Mouse (Mus musculus): Measurements from ENCODE around the gene Gm10644. TPM values are rescaled to one million over a fixed set of nuclear protein-coding genes. Genes with fewer than 3 reads are reported as not detected.

The Gm10644 gene
- polyA plus RNA-seq, 1 experiment from 2014 or later = 0.71 TPM

DNA sequence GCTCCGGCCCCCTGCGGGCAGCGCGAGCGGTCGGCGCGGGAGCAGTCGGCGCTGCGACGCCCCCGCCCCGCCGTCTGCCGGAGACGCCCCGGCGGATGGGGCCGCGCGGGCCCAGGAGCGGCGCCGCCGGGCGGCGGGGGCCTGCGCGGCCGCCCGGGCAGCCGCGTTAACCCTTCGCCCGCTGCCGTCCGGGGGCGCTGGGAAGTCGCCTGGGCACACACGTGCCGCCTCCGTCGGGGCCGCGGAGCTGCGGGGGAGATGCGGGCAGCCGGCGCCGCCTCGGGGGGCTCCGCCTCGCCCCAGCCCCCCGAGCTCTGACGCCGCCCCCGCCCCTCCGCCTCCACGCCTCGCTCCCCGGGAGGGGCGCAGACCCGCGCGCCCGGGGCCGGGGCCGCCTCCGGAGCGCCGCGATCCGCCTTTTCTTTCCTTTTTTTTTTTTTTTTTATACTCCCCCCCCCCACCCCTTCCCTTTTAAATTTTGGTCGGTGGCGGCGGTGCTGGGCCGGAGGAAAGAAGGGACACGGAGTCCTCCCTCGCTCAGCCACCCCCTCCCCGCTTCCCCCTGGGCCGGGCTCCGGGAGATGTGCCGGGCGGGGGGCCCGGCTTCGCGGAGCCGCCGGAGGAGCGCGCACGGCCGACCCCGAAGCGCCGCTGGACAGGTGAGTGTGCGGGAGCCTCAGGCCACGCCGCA is 54.6 kb downstream of the Gm10644 start:
- Histone ChIP-seq H3K27me3 (peaks cover 12% of the 10 kb centered on the region), H3K4me2 (peak overlapping the region; percentile 92), H3K27ac (peak overlapping the region; percentile 98), H3K9ac (peak overlapping the region; percentile 84), H3K4me1 (peaks cover 69% of the 10 kb centered on the region), H3K4me3 (replicated peaks) (peak overlapping the region; percentile 97), H3K9me3 (replicated peaks) (no peaks in the 10 kb centered on the region), H3K36me3 (0 out of 2 replicates have a peak, but pooled peaks cover 2% of the 10 kb centered on the region)
- no peak; the same call in 1 of the 2 replicates for ATAC-seq (replicated peaks; ENCODE audit: low FRiP score)
- under 1% methylated on average over 63 of the region's 100 CpGs for WGBS

DNA sequence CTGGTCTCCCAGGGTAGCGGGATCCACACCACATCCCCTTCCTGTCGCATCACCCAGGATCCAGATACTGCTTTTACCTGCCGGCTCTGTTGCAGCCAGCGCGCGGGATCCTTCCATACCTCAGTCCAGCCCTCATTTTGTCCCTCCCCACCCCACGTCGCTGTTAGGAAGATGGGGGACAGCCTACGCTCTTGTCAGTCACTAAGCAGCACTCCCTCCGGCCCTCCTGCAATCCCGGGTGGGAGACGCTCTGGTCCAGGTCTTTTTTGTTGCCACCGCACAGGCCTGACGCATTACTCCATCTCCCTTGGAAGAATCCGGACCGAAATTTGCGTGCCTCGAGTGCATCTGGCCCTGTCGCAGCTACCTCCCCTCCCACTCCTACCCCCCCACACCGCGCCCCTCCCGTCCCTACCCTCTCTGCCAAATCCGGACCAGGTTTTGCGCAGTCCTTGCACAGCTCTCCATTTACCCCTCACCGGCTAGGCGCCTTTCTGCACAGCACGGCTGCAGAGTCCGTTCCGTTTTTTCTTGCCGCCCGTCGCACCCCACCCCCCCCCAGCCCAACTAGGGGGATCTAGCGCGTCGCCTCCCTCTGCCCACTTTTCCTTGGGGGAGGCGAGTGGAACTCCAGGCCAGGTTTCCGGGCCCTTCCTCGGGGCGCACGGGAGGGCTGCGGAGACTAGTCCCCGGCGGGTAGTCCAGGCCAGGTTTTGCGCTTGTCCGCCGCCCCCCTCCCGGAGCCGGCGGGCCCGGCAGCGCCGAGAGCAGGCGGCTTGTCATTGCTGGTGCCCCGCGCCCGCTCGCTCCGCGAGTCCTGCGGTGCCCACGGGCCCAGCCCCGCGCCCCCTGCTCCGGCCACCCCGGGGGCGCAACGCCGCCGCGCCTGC is 55.4 kb downstream of the Gm10644 start, which contains the start of gene Adgrl1:
Gene Adgrl1, plus strand, starts transcription at position 743 of the 890 bp plus-strand sequence.
- H3K27me3 ChIP-seq = peaks cover 20% of the 10 kb centered on the region
- H3K4me2 ChIP-seq = peak within 1 kb of the TSS; percentile 92
- H3K9ac ChIP-seq = peak within 1 kb of the TSS; percentile 84
- H3K27ac ChIP-seq = peak within 1 kb of the TSS; percentile 98
- H3K9me3 ChIP-seq (replicated peaks) = no peaks in the 10 kb centered on the region
- H3K4me1 ChIP-seq = peaks cover 61% of the 10 kb centered on the region
- under 1% methylated on average over 70 of the region's 70 CpGs for WGBS
- ATAC-seq (replicated peaks; ENCODE audit: low FRiP score) = peak; percentile 88
- H3K4me3 ChIP-seq (replicated peaks) = peak within 1 kb of the TSS; percentile 97
- H3K36me3 ChIP-seq = no peaks in the 10 kb centered on the region

DNA sequence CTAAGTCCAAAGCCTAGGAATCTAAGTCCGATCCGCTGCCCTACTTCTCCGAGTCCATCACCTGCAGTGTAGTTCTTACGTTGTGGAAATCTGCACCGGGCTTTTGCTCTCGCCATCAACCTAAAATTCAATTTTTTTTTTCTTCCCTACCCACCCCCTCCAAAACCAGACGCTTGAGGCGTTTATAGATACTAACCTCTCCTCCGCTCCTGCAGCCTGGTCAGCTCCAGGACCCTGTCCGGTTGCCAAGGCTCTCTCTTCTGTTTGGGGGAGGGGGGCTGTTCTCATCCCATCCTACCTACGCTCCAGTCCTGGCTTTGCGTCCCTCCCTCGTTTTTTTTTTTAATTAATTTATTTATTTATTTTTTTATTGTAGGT is 56.0 kb downstream of the Gm10644 start:
- peak overlapping the region; percentile 97 for H3K4me3 ChIP-seq (replicated peaks)
- peaks cover 25% of the 10 kb centered on the region for H3K27me3 ChIP-seq
- H3K4me2 ChIP-seq = peak overlapping the region; percentile 92
- H3K27ac ChIP-seq = peak overlapping the region; percentile 98
- no peak overlapping the region for H3K9ac ChIP-seq
- ATAC-seq (replicated peaks; ENCODE audit: low FRiP score) = no peak; the same call in 1 of the 2 replicates
- H3K4me1 ChIP-seq = peaks cover 56% of the 10 kb centered on the region
- no peaks in the 10 kb centered on the region for H3K9me3 ChIP-seq (replicated peaks)
- no peaks in the 10 kb centered on the region for H3K36me3 ChIP-seq
- under 1% methylated on average over 13 of the region's 13 CpGs for WGBS

DNA sequence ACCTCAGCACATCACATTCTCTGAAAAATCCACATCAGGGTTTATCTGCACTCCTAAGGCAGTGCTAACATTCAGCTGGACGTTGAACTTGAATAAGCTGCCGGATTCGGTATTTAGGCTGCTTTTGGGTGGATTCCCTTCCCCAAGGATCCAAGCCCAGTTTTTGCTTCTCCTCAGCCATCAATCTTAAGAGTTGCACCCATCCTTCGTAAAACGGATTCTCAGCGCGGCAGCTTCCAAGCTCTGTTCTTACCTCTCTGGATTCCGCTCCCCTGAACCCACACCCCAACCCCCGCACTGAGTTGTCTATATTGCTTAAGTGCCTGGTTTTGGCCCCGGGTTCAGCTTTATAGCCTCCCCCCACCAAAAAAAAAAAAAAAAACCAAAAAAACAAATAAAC is 56.5 kb downstream of the Gm10644 start:
- H3K9ac ChIP-seq = no peak overlapping the region
- WGBS = 1% methylated on average over 10 of the region's 10 CpGs
- peak overlapping the region; percentile 92 for H3K4me2 ChIP-seq
- H3K36me3 ChIP-seq = no peaks in the 10 kb centered on the region
- no peaks in the 10 kb centered on the region for H3K9me3 ChIP-seq (replicated peaks)
- no peak for ATAC-seq (replicated peaks; ENCODE audit: low FRiP score)
- peaks cover 51% of the 10 kb centered on the region for H3K4me1 ChIP-seq
- H3K27ac ChIP-seq = peak overlapping the region; percentile 98
- H3K4me3 ChIP-seq (replicated peaks) = peak overlapping the region; percentile 97
- H3K27me3 ChIP-seq = peaks cover 25% of the 10 kb centered on the region

DNA sequence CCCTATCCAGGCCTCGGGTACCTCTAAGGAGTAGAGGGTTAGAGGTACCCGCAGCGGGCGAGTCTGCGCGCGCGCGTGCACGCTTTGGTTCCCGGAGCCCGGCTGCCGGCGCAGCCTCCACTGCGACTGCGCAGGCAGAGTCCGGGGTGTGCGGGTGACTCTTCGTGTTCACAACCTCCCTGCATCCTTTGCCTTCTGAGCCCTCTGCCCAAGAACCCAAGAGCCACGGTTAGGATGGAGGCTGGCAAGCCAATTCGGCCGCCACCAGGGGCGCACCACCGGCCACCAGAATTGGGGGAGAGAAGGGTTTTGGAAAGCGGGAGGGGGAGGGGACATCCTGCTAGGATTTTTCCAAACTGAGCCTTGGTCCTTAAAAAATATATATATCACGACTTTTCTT is 57.8 kb downstream of the Gm10644 start:
- peak overlapping the region; percentile 23; the same call in 1 of the 2 replicates for H3K9ac ChIP-seq
- no peaks in the 10 kb centered on the region for H3K36me3 ChIP-seq
- 2% methylated on average over 26 of the region's 26 CpGs for WGBS
- no peak overlapping the region for H3K27ac ChIP-seq
- peak overlapping the region; percentile 92 for H3K4me2 ChIP-seq
- H3K27me3 ChIP-seq = peaks cover 27% of the 10 kb centered on the region
- H3K4me1 ChIP-seq = peaks cover 39% of the 10 kb centered on the region
- ATAC-seq (replicated peaks; ENCODE audit: low FRiP score) = no peak
- H3K9me3 ChIP-seq (replicated peaks) = no peaks in the 10 kb centered on the region
- H3K4me3 ChIP-seq (replicated peaks) = peak overlapping the region; percentile 36

DNA sequence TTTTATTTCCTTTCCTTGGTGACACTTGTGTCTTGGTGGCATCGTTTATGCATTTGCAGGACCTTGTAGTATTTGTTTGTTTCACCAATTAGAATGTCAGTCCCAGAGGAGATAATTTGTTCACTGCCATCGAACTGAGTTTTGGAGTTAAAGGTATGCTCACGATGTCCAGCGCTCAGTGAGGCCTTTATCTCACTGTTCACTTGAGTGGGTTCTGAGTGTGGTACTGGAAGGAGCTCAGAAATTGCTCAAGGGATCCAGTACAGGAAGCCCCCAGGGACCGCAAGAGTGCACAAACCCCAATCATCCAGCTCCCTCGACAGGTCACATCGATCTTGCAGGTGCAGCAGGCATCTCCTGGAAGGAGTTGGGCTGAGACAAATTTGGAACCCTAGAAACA is 58.5 kb downstream of the Gm10644 start:
- H3K4me1 ChIP-seq = peaks cover 31% of the 10 kb centered on the region

DNA sequence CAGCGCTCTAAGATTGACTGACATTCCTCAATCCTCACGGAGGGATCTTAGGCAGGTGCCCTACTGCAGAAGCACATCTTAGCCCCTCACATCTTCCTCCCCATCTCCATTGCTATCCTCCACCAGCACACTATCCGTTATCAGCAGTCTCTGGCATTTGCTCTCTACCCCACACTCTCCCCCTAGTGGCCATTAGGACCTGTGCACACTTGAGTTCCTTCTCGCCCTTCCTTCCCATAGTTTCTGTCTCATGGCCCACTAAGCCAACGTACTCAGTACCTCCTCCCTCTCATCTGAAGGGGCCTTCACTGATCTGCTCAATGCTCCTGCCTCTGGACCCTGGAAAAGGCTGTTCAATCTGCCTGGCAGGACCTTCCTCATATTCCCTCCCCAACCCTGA is 59.1 kb downstream of the Gm10644 start:
- no peak overlapping the region for H3K4me3 ChIP-seq (replicated peaks)
- peaks cover 25% of the 10 kb centered on the region for H3K4me1 ChIP-seq
- no peaks in the 10 kb centered on the region for H3K36me3 ChIP-seq

More for the DNA sequence above, 58.5 kb downstream of the Gm10644 start:
- H3K9ac ChIP-seq = no peak overlapping the region
- ATAC-seq (replicated peaks; ENCODE audit: low FRiP score) = no peak
- H3K27ac ChIP-seq = no peak overlapping the region
- no peaks in the 10 kb centered on the region for H3K36me3 ChIP-seq
- no peaks in the 10 kb centered on the region for H3K9me3 ChIP-seq (replicated peaks)
- peaks cover 27% of the 10 kb centered on the region for H3K27me3 ChIP-seq
- no peak overlapping the region for H3K4me2 ChIP-seq
- 79% methylated on average over 7 of the region's 7 CpGs for WGBS
- no peak overlapping the region for H3K4me3 ChIP-seq (replicated peaks)

DNA sequence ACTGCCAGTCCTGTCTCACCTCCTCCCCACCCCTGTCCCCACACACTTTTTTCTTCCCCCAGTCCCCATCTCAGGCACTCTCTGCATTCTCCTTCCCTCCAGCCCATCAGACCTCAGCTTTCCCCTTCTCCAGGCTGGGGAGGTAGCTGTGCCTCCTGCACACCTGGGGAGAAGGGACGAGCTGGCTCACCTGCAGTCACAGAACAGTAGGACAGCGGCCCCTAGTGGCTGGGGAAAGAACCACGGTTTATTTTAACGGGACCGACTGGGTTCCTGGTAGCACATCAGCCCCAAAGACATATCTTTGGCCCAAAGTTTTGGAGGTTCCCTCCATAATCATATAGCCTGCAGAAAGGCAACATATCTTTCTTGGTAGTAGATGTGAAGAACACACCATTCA is 61.1 kb downstream of the Gm10644 start:
- Histone ChIP-seq H3K27ac (no peak overlapping the region), H3K9ac (no peak overlapping the region), H3K4me1 (peaks cover 23% of the 10 kb centered on the region), H3K36me3 (no peaks in the 10 kb centered on the region), H3K27me3 (peaks cover 27% of the 10 kb centered on the region), H3K9me3 (replicated peaks) (no peaks in the 10 kb centered on the region), H3K4me2 (no peak overlapping the region), H3K4me3 (replicated peaks) (no peak overlapping the region)
- no peak for ATAC-seq (replicated peaks; ENCODE audit: low FRiP score)
- WGBS = under 1% methylated on average over 5 of the region's 5 CpGs

More for the DNA sequence above, 59.1 kb downstream of the Gm10644 start:
- WGBS = 9% methylated on average over 5 of the region's 5 CpGs
- Histone ChIP-seq H3K9ac (no peak overlapping the region), H3K27ac (no peak overlapping the region), H3K9me3 (replicated peaks) (no peaks in the 10 kb centered on the region), H3K27me3 (peaks cover 27% of the 10 kb centered on the region), H3K4me2 (no peak overlapping the region)
- ATAC-seq (replicated peaks; ENCODE audit: low FRiP score) = no peak

DNA sequence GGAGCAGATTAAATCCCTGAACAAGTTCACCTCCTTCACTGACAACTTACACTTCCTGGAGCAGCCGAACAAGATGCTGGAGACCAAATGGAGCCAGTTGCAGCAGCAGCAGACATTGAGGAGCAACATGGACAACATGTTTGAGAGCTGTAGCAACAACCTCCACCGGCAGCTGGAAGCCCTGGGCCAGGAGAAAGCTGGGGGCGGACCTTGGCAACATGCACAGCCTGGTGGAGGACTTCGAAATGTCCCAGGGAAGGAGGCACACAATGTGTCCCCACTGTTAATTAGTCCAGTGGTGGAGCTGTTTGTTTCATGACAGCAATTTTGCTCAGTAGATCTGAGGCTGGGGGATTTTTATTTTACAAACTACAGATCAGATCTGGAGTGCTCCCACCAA is 62.9 kb downstream of the Gm10644 start:
- Histone ChIP-seq H3K9me3 (replicated peaks) (no peaks in the 10 kb centered on the region), H3K4me3 (replicated peaks) (no peak overlapping the region), H3K4me2 (no peak overlapping the region), H3K27me3 (peaks cover 27% of the 10 kb centered on the region), H3K9ac (no peak overlapping the region), H3K27ac (no peak overlapping the region), H3K36me3 (no peaks in the 10 kb centered on the region), H3K4me1 (peaks cover 5% of the 10 kb centered on the region)
- no peak for ATAC-seq (replicated peaks; ENCODE audit: low FRiP score)
- WGBS = 55% methylated on average over 4 of the region's 4 CpGs

DNA sequence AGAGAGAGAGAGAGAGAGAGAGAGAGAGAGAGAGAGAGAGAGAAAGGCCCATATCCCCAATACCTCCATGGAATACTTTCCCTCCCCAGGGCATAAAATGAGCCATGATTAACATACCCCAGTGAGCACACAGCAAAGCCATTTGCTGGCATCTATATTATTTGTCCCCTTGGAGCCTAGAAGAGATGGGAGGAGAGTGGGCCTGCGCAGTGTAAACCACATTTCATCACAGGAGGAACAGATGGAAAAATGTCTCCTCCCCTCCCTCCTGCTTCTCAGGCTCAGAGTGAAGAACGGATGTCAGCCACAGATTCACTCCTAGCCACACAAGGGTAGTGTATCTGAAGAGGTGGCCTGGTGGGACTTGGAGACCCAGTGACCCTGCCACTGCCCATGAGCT is 66.6 kb downstream of the Gm10644 start:
- no peaks in the 10 kb centered on the region for H3K4me1 ChIP-seq
- ATAC-seq (replicated peaks; ENCODE audit: low FRiP score) = no peak
- no peaks in the 10 kb centered on the region for H3K9me3 ChIP-seq (replicated peaks)
- no peaks in the 10 kb centered on the region for H3K36me3 ChIP-seq
- H3K4me3 ChIP-seq (replicated peaks) = no peak overlapping the region
- H3K27me3 ChIP-seq = peaks cover 2% of the 10 kb centered on the region; the same call in 1 of the 2 replicates
- H3K9ac ChIP-seq = no peak overlapping the region
- H3K27ac ChIP-seq = no peak overlapping the region
- H3K4me2 ChIP-seq = no peak overlapping the region
- whole genome bisulfite sequencing = 74% methylated on average over 2 of the region's 2 CpGs

All from kidney, embryonic 15.5 days (tissue).